Mouse (Mus musculus) liver, embryonic 13.5 days (tissue): ENCODE data around the gene Kdelr1. TPM values are rescaled to one million over a fixed set of nuclear protein-coding genes. Genes with fewer than 3 reads are reported as not detected.

Source experiments
- ATAC-seq: fragments of 200-750 bp; cut with Nextera tagmentation; 2 replicates; pipeline ENCODE4 v1.8.0; 2017; ENCODE audit warnings: low read depth, mild to moderate bottlenecking, moderate number of reproducible peaks, moderate library complexity
- DNase-seq: peaks from one replicate; pipeline ENCODE4 v3.0.0; 2022
- H3K27ac ChIP-seq: fragments of 300-500 bp; sonication (generic); 2 replicates; pipeline ENCODE4 v1.5.1; 2015; ENCODE audit warnings: moderate library complexity, mild to moderate bottlenecking, inconsistent platforms
- H3K27me3 ChIP-seq: fragments of 300-500 bp; sonication (generic); 2 replicates; pipeline ENCODE4 v1.6.1; 2015; ENCODE audit warnings: mild to moderate bottlenecking, inconsistent platforms
- H3K36me3 ChIP-seq: fragments of 300-500 bp; sonication (generic); 2 replicates; pipeline ENCODE4 v1.6.1; 2015; ENCODE audit warnings: mild to moderate bottlenecking, inconsistent platforms
- H3K4me1 ChIP-seq: fragments of 300-500 bp; sonication (generic); replicated peaks from 2 replicates; pipeline ENCODE4 v1.6.1; 2015; ENCODE audit warnings: inconsistent platforms
- H3K4me2 ChIP-seq: fragments of 300-500 bp; sonication (generic); 2 replicates; pipeline ENCODE4 v1.6.1; 2015; ENCODE audit warnings: inconsistent platforms, mild to moderate bottlenecking, moderate library complexity
- H3K4me3 ChIP-seq: fragments of 300-500 bp; sonication (generic); replicated peaks from 2 replicates; pipeline ENCODE4 v1.5.1; 2015; ENCODE audit warnings: mild to moderate bottlenecking, inconsistent platforms
- H3K9ac ChIP-seq: fragments of 300-500 bp; sonication (generic); 2 replicates; pipeline ENCODE4 v1.6.1; 2015; ENCODE audit warnings: mild to moderate bottlenecking, inconsistent platforms
- H3K9me3 ChIP-seq: fragments of 300-500 bp; sonication (generic); replicated peaks from 2 replicates; pipeline ENCODE4 v1.6.1; 2016; ENCODE audit warnings: inconsistent platforms
- WGBS: fragments of 180-500 bp; shearing (Covaris S2); methylation state at CpG from one replicate; pipeline ENCODE4 v1.1.7; 2015; ENCODE audit not compliant: insufficient replicate concordance; 5-methylcytosine and 5-hydroxymethylcytosine counted together
- polyA plus RNA-seq: library from polyadenylated mRNA; unstranded; fragments of >200 nt; fragmentation: Nextera tagmentation; extraction: Ambion mirVana; gene quantifications from 2 replicates; pipeline ENCODE4 v1.2.1, GENCODE M21; 2015

Gene Kdelr1
- polyA plus RNA-seq, 1 experiment from 2014 or later = 22.9 TPM

GRCm38 (mm10) chr7:45919083-45919671 lies 46.6 kb downstream of the Kdelr1 start:
- 77% methylated on average over 14 of the region's 14 CpGs for WGBS
- Histone ChIP-seq H3K27me3 (no peaks in the 10 kb centered on the region), H3K27ac (0 out of 2 replicates have a peak overlapping the region, but pooled peaks have one; percentile 7), H3K4me2 (peak overlapping the region; percentile 65), H3K4me3 (no peak overlapping the region), H3K4me1 (peaks cover 76% of the 10 kb centered on the region), H3K9ac (peak overlapping the region; percentile 69; the same call in 1 of the 2 replicates), H3K36me3 (peaks cover 15% of the 10 kb centered on the region; the same call in 1 of the 2 replicates), H3K9me3 (no peaks in the 10 kb centered on the region)
- DNase-seq = no peak
- no peak for ATAC-seq

- no peak for DNase-seq
- no peak for ATAC-seq
- Histone ChIP-seq H3K9me3 (no peaks in the 10 kb centered on the region), H3K27me3 (no peaks in the 10 kb centered on the region), H3K4me1 (peaks cover 82% of the 10 kb centered on the region), H3K4me2 (peak overlapping the region; percentile 65), H3K27ac (peak overlapping the region; percentile 7; the same call in 1 of the 2 replicates), H3K36me3 (peaks cover 12% of the 10 kb centered on the region; the same call in 1 of the 2 replicates), H3K4me3 (peak overlapping the region; percentile 54), H3K9ac (peak overlapping the region; percentile 69)
- 56% methylated on average over 4 of the region's 4 CpGs for WGBS
Observed at GRCm38 (mm10) chr7:45919761-45920160, 47.2 kb downstream of the Kdelr1 start.

- 16% methylated on average over 9 of the region's 9 CpGs for WGBS
Observed at GRCm38 (mm10) chr7:45920583-45921241, 48.1 kb downstream of the Kdelr1 start.

GRCm38 (mm10) chr7:45921242-45921621 lies 48.7 kb downstream of the Kdelr1 start, which contains the start of gene Emp3:
TSS of gene Emp3 (minus strand) at chr7:45921404.
- WGBS = 8% methylated on average over 9 of the region's 9 CpGs

More at GRCm38 (mm10) chr7:45920583-45921241, 48.1 kb downstream of the Kdelr1 start:
- peaks cover 9% of the 10 kb centered on the region; the same call in 1 of the 2 replicates for H3K36me3 ChIP-seq
- H3K4me3 ChIP-seq = peak overlapping the region; percentile 54
- H3K27me3 ChIP-seq = no peaks in the 10 kb centered on the region
- peaks cover 84% of the 10 kb centered on the region for H3K4me1 ChIP-seq
- H3K27ac ChIP-seq = peak overlapping the region; percentile 86
- DNase-seq = no peak
- ATAC-seq = no peak
- H3K4me2 ChIP-seq = peak overlapping the region; percentile 65
- H3K9me3 ChIP-seq = no peaks in the 10 kb centered on the region
- peak overlapping the region; percentile 69 for H3K9ac ChIP-seq

GRCm38 (mm10) chr7:45921950-45922600 lies 49.5 kb downstream of the Kdelr1 start:
- DNase-seq = no peak
- peak overlapping the region; percentile 76 for H3K4me2 ChIP-seq
- peaks cover 70% of the 10 kb centered on the region for H3K4me1 ChIP-seq
- 54% methylated on average over 12 of the region's 12 CpGs for whole genome bisulfite sequencing
- peaks cover 9% of the 10 kb centered on the region; the same call in 1 of the 2 replicates for H3K36me3 ChIP-seq
- no peak for ATAC-seq
- no peaks in the 10 kb centered on the region for H3K27me3 ChIP-seq
- H3K27ac ChIP-seq = peak overlapping the region; percentile 86
- H3K4me3 ChIP-seq = peak overlapping the region; percentile 58; the same call in 1 of the 2 replicates
- peak overlapping the region; percentile 69; the same call in 1 of the 2 replicates for H3K9ac ChIP-seq
- H3K9me3 ChIP-seq = no peaks in the 10 kb centered on the region

More at GRCm38 (mm10) chr7:45921242-45921621, 48.7 kb downstream of the Kdelr1 start, which contains the start of gene Emp3:
- H3K27me3 ChIP-seq = no peaks in the 10 kb centered on the region
- H3K9me3 ChIP-seq = no peaks in the 10 kb centered on the region
- ATAC-seq = peak; percentile 41; the same call in 1 of the 2 replicates
- H3K4me2 ChIP-seq = peak within 1 kb of the TSS; percentile 76
- H3K27ac ChIP-seq = peak within 1 kb of the TSS; percentile 86
- H3K4me1 ChIP-seq = peaks cover 79% of the 10 kb centered on the region
- DNase-seq = peak; percentile 38
- peaks cover 9% of the 10 kb centered on the region; the same call in 1 of the 2 replicates for H3K36me3 ChIP-seq
- peak within 1 kb of the TSS; percentile 54 for H3K4me3 ChIP-seq
- peak within 1 kb of the TSS; percentile 69 for H3K9ac ChIP-seq

GRCm38 (mm10) chr7:45922928-45923761 lies 50.6 kb downstream of the Kdelr1 start:
- Histone ChIP-seq H3K27ac (peak overlapping the region; percentile 86), H3K27me3 (0 out of 2 replicates have a peak, but pooled peaks cover under 1% of the 10 kb centered on the region), H3K4me1 (peaks cover 60% of the 10 kb centered on the region), H3K9ac (peak overlapping the region; percentile 57), H3K4me3 (peak overlapping the region; percentile 58), H3K9me3 (no peaks in the 10 kb centered on the region), H3K36me3 (peaks cover 3% of the 10 kb centered on the region; the same call in 1 of the 2 replicates), H3K4me2 (peak overlapping the region; percentile 76)
- DNase-seq (peak; percentile 90), ATAC-seq (peak; percentile 82)
- WGBS = under 1% methylated on average over 37 of the region's 37 CpGs

- Histone ChIP-seq H3K4me3 (peak within 1 kb of the TSS; percentile 58), H3K9ac (peak within 1 kb of the TSS; percentile 60), H3K27me3 (0 out of 2 replicates have a peak, but pooled peaks cover 3% of the 10 kb centered on the region), H3K4me1 (peaks cover 60% of the 10 kb centered on the region), H3K36me3 (peaks cover 3% of the 10 kb centered on the region; the same call in 1 of the 2 replicates), H3K4me2 (peak within 1 kb of the TSS; percentile 76), H3K27ac (peak within 1 kb of the TSS; percentile 86), H3K9me3 (no peaks in the 10 kb centered on the region)
- DNase-seq = peak; percentile 52
- peak; percentile 66 for ATAC-seq
- WGBS = 2% methylated on average over 24 of the region's 24 CpGs
Observed at GRCm38 (mm10) chr7:45923762-45924428, 51.3 kb downstream of the Kdelr1 start, which contains the start of gene Ccdc114. TSS of gene Ccdc114 (plus strand) at chr7:45924072.

GRCm38 (mm10) chr7:45924429-45924816 lies 51.9 kb downstream of the Kdelr1 start:
- Histone ChIP-seq H3K27me3 (0 out of 2 replicates have a peak, but pooled peaks cover 3% of the 10 kb centered on the region), H3K4me1 (peaks cover 60% of the 10 kb centered on the region), H3K4me2 (peak overlapping the region; percentile 76), H3K36me3 (no peaks in the 10 kb centered on the region), H3K9me3 (no peaks in the 10 kb centered on the region), H3K4me3 (peak overlapping the region; percentile 58), H3K27ac (peak overlapping the region; percentile 70), H3K9ac (peak overlapping the region; percentile 60)
- no peak for ATAC-seq
- DNase-seq = peak; percentile 21
- WGBS = 7% methylated on average over 14 of the region's 14 CpGs

- 0 out of 2 replicates have a peak, but pooled peaks cover 3% of the 10 kb centered on the region for H3K36me3 ChIP-seq
- peaks cover 16% of the 10 kb centered on the region for H3K4me1 ChIP-seq
- ATAC-seq (no peak), DNase-seq (no peak)
- H3K27ac ChIP-seq = no peak overlapping the region
- no peak overlapping the region for H3K9ac ChIP-seq
- 0 out of 2 replicates have a peak, but pooled peaks cover 3% of the 10 kb centered on the region for H3K27me3 ChIP-seq
- WGBS = 37% methylated on average over 21 of the region's 23 CpGs
- H3K4me2 ChIP-seq = no peak overlapping the region
- peaks cover 8% of the 10 kb centered on the region; the same call in 1 of the 2 replicates for H3K9me3 ChIP-seq
- no peak overlapping the region for H3K4me3 ChIP-seq
Observed at GRCm38 (mm10) chr7:45928626-45929295, 56.2 kb downstream of the Kdelr1 start.
